8 mouse cellular contexts compared by ENCODE assay signal in the genomic region with DNA sequence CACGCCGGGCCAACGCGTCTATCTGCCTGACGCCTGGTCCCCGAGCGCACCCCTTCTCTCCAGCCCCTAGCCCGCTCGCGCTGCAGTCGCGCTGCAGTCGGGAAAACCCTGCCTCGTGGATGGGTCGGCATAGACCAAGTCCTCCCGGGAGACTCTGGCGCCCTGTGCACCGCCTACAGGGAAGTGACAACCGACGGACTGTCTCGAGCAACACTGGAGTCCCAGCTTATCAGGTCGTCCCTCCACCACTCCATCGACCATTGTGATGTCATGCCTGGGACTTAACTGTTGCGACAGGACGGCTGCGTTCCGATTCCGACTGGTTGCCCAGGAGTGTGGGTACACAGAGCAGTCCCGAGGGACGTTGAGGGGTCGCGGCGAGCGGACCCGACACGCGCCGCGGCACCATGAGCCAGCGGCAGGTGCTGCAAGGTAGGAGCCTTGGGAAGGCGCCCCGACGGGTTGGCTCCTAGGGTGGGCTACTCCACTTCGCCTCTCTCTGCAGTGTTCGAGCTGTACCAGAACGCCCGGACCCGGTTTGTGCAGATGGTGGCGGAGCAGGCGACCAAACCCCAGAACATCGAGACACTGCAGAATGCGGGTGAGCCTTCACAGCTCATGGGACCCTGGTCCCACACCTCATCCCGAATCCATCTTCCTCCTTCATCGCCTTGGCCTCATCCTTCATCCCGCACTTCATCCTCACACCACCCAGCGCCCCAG. TPM values are rescaled to one million over a fixed set of nuclear protein-coding genes. Genes with fewer than 3 reads are reported as not detected.
DNase-seq lines count a peak whose midpoint lies in the region; ATAC-seq and TF ChIP-seq lines count a peak whose summit lies in the region.

No protein-coding gene starts in this region.

- H3K4me1 ChIP-seq in embryonic facial prominence, embryonic 15.5 days, result peaks cover 20% of the 10 kb centered on the region

- no peak for TF ChIP-seq CTCF in layer of hippocampus, adult 2 months (conservative IDR thresholded peaks at IDR 0.05)

- H3K4me3 ChIP-seq in layer of hippocampus, adult 2 months, result peak overlapping the region; percentile 22; the same call in 1 of the 2 replicates
- H3K4me3 ChIP-seq in embryonic facial prominence, embryonic 15.5 days (replicated peaks), result peak overlapping the region; percentile 18

- H3K9me3 ChIP-seq in embryonic facial prominence, embryonic 15.5 days (replicated peaks), result no peaks in the 10 kb centered on the region

- H3K27me3 ChIP-seq in embryonic facial prominence, embryonic 15.5 days, result peaks cover 66% of the 10 kb centered on the region

- under 1% methylated on average over 56 of the region's 56 CpGs for WGBS in embryonic facial prominence, embryonic 15.5 days

- no peaks in the 10 kb centered on the region for H3K36me3 ChIP-seq in embryonic facial prominence, embryonic 15.5 days

- DNase-seq in layer of hippocampus, adult 2 months (ENCODE audit: low spot score in 2 of 2), result no peak
- DNase-seq in layer of hippocampus, postnatal 25 days (ENCODE audit: extremely low spot score in 1 of 2, low spot score in 1 of 2), result no peak
- peak; percentile 70 for DNase-seq in R1 (ENCODE audit: low read depth, low spot score)
- peak; percentile 23 for DNase-seq in testis, postnatal 14 days (ENCODE audit: low spot score)

- ATAC-seq in embryonic facial prominence, embryonic 15.5 days (ENCODE audit: insufficient number of reproducible peaks, low FRiP score, low TSS enrichment, low read depth), result no peak
- ATAC-seq in inflammation-experienced regulatory T-cells, adult 6 months, result peak; percentile 9
- ATAC-seq in megakaryocyte progenitor cell, adult 5-6 weeks (replicated peaks; ENCODE audit: poor library complexity), result peak; percentile 67
- ATAC-seq in erythroblast, adult 5-6 weeks (replicated peaks; ENCODE audit: low FRiP score, poor library complexity, severe bottlenecking), result no peak

- H3K9ac ChIP-seq in embryonic facial prominence, embryonic 15.5 days, result no peak overlapping the region

- H3K4me2 ChIP-seq in embryonic facial prominence, embryonic 15.5 days (replicated peaks), result peak overlapping the region; percentile 24; the same call in 1 of the 2 replicates

- no peak overlapping the region for H3K27ac ChIP-seq in layer of hippocampus, adult 2 months
- no peak overlapping the region for H3K27ac ChIP-seq in embryonic facial prominence, embryonic 15.5 days (replicated peaks)

RNA-seq across cellular contexts. Expression of a gene that starts 5.0 kb away (rescaled TPM):
- total RNA-seq in layer of hippocampus, adult 2 months (2021), result 1 to 10 TPM; 3.8 to 7.2 TPM
- 1 to 10 TPM; 3.8 to 5.5 TPM for total RNA-seq in layer of hippocampus, postnatal 25 days (2021)
- 0.14 TPM in 1 of 2 replicates, not detected in the other for polyA plus RNA-seq in embryonic facial prominence, embryonic 15.5 days (2015; fragmentation: Nextera tagmentation; extraction: Ambion mirVana)
- not detected for polyA plus RNA-seq in inflammation-experienced regulatory T-cells, adult 6 months (2017; shearing (Covaris generic))
- not detected in 2 replicates for total RNA-seq in megakaryocyte progenitor cell, adult 5-6 weeks (2015)
- total RNA-seq in megakaryocyte progenitor cell, adult 5-6 weeks (2017), result not detected in 2 replicates
- total RNA-seq in erythroblast, adult 5-6 weeks (2015; ENCODE audit: low replicate concordance), result not detected in 2 replicates
- total RNA-seq in erythroblast, adult 5-6 weeks (2017; ENCODE audit: low replicate concordance), result 0.60 TPM in 1 of 2 replicates, not detected in the other

RNA-seq across cellular contexts. Expression of a gene that starts 22.0 kb away (rescaled TPM):
- total RNA-seq in layer of hippocampus, adult 2 months (2021), result 10 to 100 TPM; 54.5 to 55.7 TPM
- total RNA-seq in layer of hippocampus, postnatal 25 days (2021), result 10 to 100 TPM; 51.7 to 53.7 TPM
- polyA plus RNA-seq in embryonic facial prominence, embryonic 15.5 days (2015; fragmentation: Nextera tagmentation; extraction: Ambion mirVana), result 21.9 and 22.7 TPM in 2 replicates
- polyA plus RNA-seq in inflammation-experienced regulatory T-cells, adult 6 months (2017; shearing (Covaris generic)), result 10 to 100 TPM; 10.3 to 18.0 (median 13.0) TPM
- total RNA-seq in megakaryocyte progenitor cell, adult 5-6 weeks (2015), result 53.2 and 56.6 TPM in 2 replicates
- 37.4 and 41.2 TPM in 2 replicates for total RNA-seq in megakaryocyte progenitor cell, adult 5-6 weeks (2017)
- total RNA-seq in erythroblast, adult 5-6 weeks (2015; ENCODE audit: low replicate concordance), result 10.8 and 11.5 TPM in 2 replicates
- 5.3 and 14.9 TPM in 2 replicates for total RNA-seq in erythroblast, adult 5-6 weeks (2017; ENCODE audit: low replicate concordance)

RNA-seq across cellular contexts. Expression of a gene that starts 26.6 kb away (rescaled TPM):
- 100 to 1,000 TPM; 106 TPM for total RNA-seq in layer of hippocampus, adult 2 months (2021)
- 100 to 1,000 TPM; 104 to 110 TPM for total RNA-seq in layer of hippocampus, postnatal 25 days (2021)
- 213 and 215 TPM in 2 replicates for polyA plus RNA-seq in embryonic facial prominence, embryonic 15.5 days (2015; fragmentation: Nextera tagmentation; extraction: Ambion mirVana)
- 100 to 1,000 TPM; 214 to 252 (median 247) TPM for polyA plus RNA-seq in inflammation-experienced regulatory T-cells, adult 6 months (2017; shearing (Covaris generic))
- total RNA-seq in megakaryocyte progenitor cell, adult 5-6 weeks (2015), result 139 and 147 TPM in 2 replicates
- total RNA-seq in megakaryocyte progenitor cell, adult 5-6 weeks (2017), result 169 and 175 TPM in 2 replicates
- total RNA-seq in erythroblast, adult 5-6 weeks (2015; ENCODE audit: low replicate concordance), result 32.6 and 37.3 TPM in 2 replicates
- 34.3 and 51.4 TPM in 2 replicates for total RNA-seq in erythroblast, adult 5-6 weeks (2017; ENCODE audit: low replicate concordance)

Comparison
In these comparisons a context has a peak if more than half of its experiments do, and no peak if none do; other contexts are left out.
1. DNase-seq: peak in R1 (single experiment) and testis, postnatal 14 days (single experiment); none in layer of hippocampus, adult 2 months (0 of 2) and layer of hippocampus, postnatal 25 days (0 of 2).
2. ATAC-seq: peak in inflammation-experienced regulatory T-cells, adult 6 months (single experiment) and megakaryocyte progenitor cell, adult 5-6 weeks (single experiment); none in embryonic facial prominence, embryonic 15.5 days (single experiment) and erythroblast, adult 5-6 weeks (single experiment).